Mouse (Mus musculus): ENCODE results near the gene Meis1.
A peak's percentile ranks its signal among the peaks of the same experiment; 100 is the strongest.

Gene Meis1

DNA sequence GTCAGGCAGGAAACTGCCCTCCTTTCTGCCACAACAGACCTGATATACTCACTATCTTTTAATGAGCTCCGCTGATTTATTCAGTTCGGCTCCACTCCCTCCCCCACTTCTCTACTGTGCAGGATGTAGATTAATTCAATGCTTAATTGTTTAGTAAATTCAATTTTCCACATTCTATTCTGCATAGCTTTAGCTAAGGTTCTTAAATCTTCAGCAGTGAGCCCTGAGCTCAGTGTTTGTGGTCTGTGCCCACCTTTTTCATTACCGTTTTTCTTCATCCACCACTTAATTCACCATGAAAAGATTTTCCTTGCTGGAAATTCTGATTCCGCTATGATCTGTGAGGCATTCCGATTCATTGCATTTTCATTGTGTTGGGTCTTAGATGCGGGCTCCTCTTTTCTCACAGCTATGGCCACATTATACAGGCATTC lies 28.5 kb downstream of the Meis1 start:
- no peak for DNase-seq (ENCODE audit: low spot score)

- DNase-seq (ENCODE audit: low spot score), result no peak
These were observed 29.0 kb downstream of the Meis1 start for GRCm38 (mm10) chr11:18989669-18990243.

DNA sequence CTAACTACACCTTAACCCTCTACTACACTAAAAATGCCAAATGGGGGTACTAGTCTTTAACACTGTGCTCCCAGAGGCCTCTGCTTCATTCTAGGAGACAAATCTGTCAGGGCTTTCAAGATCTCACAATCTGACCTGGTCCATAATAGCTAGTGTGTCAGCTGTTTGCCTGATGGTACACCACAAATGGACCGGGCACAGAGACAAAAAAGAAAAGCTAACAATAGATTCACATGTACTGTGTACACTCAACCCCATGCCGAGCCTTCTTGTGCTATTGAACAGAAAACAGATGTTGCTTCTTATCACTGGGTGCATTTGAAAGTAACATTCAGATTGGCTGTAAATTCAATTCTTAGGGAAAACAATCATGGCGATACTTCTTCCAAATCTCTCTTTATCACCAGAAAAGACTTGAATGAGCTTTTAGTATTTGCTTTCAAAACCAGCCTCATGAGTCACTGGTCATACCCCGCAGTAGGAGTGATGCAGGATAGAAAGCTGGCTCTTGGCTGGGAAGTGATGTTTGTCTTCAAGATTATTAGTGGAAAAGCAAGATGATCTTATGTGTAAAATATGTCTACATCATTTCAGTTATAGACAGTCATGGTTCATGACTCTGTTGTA lies 30.0 kb downstream of the Meis1 start:
- DNase-seq (ENCODE audit: low spot score), result no peak

DNA sequence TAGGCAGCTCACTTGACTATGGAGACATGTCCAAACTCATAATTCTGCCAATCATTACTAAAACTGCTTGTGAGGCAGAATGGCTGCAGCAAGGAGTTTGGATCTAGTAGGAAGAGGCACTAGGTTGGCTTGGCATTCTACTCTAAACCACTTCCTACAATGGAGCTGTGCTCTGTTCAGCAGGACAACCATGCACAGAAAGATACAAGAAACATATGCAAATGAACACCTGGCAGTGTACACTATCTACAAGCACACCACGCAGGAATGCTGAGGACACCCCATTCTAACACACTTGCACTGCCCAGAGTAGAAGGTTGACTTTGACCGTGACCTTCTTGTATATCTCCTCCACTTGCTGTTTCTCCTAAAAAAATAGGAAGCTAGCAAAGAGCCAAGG lies 35.0 kb downstream of the Meis1 start:
- DNase-seq (ENCODE audit: low spot score), result no peak

GRCm38 (mm10) chr11:18983294-18983693 lies 35.5 kb downstream of the Meis1 start:
- DNase-seq (ENCODE audit: low spot score), result no peak

DNA sequence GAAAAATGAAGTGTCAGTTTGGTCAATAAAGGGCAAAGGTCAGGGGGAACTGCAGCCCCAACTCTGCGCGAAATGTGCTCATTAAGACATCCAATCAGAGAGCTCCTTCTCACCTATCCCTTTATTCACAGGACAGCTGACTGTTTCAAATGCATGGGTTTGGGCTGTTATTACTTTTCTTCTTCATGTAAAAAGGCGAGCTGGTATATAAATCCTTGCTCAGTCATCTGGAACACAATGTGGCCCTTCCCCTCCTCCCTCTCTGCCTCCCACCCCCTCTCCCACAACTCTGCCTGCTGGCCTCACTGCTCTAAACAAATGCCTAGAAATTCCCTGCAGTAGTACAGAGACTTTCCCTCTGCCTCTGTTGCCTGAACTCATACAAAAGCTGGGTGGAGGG lies 36.5 kb downstream of the Meis1 start:
- DNase-seq (ENCODE audit: low spot score), result no peak

- no peak for DNase-seq (ENCODE audit: low spot score)
These were observed 37.4 kb downstream of the Meis1 start for GRCm38 (mm10) chr11:18981367-18981766.

- DNase-seq (ENCODE audit: low spot score), result no peak
These were observed 38.2 kb downstream of the Meis1 start for GRCm38 (mm10) chr11:18980615-18981014.

GRCm38 (mm10) chr11:18975087-18975486 lies 43.7 kb downstream of the Meis1 start:
- no peak for DNase-seq (ENCODE audit: low spot score)

DNA sequence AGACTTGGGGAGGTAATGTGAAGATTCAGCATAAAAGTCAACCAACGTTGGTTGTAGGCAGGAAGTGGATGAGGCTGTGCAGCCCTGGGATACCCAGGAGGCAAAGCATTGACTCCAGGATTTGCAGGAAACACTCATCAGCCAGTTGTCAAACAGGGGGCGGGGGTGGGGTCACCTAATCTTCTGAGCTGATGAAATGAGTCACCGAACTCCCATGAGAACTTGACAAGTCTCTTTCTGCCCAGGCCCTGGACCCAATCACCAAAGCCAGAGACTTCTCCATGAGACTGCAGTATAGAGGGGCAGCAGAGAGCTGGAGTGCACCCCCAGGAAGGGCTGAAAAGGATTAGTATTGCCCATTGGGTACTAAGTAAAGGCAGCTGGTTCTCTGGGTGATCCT lies 45.0 kb downstream of the Meis1 start:
- no peak for DNase-seq (ENCODE audit: low spot score)

DNA sequence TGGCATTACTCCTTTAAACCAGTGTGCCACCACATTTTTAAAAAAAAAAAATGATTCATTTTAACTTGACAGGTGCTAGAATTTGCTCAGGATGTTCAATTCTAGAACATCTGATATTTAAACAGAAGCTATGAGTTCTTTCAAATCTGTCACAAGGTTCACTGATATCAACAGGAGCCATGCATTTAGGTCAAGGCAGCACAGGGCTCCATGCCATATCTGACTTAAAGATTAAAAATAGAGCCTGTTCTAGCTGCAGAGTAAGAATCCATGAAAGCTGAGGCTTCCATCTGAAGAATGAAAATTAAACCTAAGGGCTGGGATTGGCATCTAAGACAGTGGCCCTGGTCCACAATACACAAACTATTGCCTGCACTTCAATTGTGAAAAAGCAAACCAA lies 45.8 kb downstream of the Meis1 start:
- no peak for DNase-seq (ENCODE audit: low spot score)

DNA sequence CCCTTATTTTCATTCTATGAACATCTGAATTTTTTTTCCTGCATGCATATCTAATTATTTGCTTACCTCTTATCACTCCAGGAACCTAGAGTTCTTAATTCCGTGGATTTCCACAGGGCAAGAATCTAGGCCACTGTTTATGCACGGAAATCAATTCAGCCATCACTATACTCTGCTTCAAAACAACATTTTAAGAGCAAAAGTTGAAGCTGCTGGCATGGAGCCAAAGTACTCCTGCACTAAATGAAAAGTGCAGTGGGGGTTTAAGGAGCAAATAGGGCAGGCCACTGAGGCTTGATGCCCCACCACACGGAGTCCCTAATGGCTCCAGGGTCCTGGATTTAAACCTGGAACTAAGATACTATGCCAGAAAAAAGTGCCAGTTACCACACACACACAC lies 47.2 kb downstream of the Meis1 start:
- DNase-seq (ENCODE audit: low spot score), result no peak

DNA sequence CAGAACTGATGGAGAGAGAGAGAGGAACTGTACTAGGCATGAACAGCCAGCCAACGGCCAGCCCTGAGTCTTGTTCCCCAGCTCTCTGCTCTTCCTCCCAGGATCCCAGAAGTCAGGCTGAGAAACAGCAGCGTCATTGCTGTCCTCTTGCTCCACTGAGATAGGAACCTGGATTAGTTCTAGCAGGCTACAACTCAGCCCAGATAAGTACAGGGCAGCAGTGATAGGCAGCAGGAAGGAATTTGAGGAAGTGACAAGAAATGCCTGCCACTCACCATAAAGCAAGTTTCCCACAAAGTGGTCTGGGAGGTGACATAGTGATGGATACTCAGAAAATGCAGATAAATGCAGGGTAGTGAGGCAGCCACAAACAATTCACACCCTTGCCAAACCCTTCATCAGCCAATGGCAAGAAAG lies 48.9 kb downstream of the Meis1 start:
- no peak for DNase-seq (ENCODE audit: low spot score)

DNA sequence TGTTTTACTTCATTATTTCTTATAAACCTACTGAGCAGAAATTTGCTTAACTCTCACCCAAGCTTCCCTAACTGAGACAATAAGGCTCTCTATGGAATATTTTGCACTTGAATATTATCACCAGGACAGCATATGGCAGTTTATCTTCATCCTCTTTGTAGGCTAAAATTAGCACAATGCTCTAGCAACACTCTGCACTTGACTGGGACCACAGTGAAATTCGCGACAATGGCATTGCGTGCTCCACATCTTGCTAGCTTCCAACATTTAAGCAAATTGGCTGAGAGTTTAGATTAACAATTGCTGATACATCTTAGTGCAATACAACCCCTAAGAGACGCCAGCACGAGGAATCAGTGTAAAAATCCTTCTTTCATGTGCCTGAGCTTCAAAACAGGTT lies 54.4 kb downstream of the Meis1 start:
- no peak for DNase-seq (ENCODE audit: low spot score)

GRCm38 (mm10) chr11:18963202-18964136 lies 55.3 kb downstream of the Meis1 start:
- peak; percentile 56 for DNase-seq (ENCODE audit: low spot score)

GRCm38 (mm10) chr11:18959465-18959864 lies 59.3 kb downstream of the Meis1 start:
- DNase-seq (ENCODE audit: low spot score), result no peak

DNA sequence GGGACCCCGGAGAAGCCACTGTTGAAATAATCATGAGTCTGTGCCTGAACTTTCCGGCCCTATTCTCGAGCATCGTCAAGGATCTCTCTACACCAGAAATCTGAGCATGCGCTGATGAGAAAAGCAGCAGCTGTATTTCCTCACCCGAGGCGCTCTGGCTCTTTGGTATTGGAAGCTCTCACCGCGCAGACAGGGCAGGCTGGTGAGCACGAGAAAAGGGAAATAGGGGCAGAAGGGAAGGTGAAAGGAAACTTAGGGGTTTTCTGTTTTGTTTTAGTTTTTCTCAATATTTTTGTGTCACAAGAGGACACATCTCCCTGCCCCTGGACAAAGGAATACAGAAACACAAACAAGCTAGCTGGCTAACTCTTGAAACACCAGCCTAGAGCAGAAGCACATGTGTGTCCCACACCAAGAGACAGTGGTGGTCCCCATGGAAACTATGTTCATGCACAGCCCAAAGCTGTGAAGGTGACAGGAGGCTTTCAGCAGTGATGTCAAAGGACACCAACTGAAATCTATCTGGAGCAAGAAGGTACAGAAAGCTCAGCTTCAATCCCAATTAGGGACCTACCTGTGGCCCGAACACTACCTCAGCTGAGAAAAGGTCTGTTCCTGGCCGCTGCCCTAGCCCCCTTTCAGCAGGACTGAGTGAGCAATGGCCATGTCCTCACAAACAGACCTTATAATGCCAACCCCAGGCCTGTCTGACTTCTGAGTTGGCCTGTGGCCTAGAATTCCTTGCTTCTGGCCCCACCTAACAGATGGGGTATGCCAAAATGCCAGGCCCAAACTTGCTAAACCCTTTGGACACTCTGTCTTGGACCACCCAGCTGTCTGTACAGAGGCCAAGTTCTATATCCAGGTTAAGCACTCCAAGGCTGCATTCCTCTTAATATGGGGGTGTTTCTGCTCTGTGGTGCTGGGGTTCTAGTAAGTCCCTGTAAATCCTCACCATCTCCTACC lies 60.7 kb downstream of the Meis1 start:
- peak; percentile 61 for DNase-seq (ENCODE audit: low spot score)

DNA sequence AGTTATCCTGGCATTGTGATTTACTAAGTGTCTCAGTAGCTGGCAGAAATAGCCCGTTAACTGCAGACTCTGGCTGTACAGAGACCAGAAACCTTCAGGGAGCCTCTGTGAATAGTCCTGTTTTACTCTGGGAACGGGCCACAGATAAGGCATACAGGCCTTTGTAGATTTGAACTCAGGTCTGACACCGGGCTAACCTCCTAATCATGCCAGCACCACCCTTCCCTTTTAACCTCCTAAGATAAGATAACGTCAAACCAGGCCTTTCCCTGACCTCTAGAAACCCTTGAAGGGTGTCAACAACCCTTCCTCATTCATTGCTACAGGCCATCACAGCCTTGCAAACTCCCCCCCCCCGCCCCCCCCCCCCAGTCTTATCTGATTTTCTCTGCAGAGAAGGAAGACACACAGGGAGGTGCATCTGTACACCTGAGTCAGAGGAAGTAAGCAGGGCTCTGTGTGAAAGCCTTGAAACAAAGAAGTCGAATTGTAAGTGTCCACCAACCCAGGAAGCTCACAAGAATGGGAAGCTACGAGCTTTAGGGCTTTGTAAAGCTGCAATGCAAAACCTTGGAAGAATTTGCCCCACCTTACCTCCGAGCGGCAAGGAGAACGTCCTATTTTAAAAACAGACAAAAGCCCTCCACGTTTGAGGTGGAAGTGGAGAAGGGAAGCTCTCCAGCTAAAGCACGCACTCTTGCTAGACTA lies 61.5 kb downstream of the Meis1 start:
- DNase-seq (ENCODE audit: low spot score), result no peak

GRCm38 (mm10) chr11:18955969-18956368 lies 62.8 kb downstream of the Meis1 start:
- DNase-seq (ENCODE audit: low spot score), result no peak

- DNase-seq (ENCODE audit: low spot score), result no peak
These were observed 63.9 kb downstream of the Meis1 start for GRCm38 (mm10) chr11:18954852-18955251.

- DNase-seq (ENCODE audit: low spot score), result no peak
These were observed 64.9 kb downstream of the Meis1 start for GRCm38 (mm10) chr11:18953892-18954291.

All from lung, postnatal 25 days (tissue).